Mouse (Mus musculus): ENCODE results near the gene Zfp277. TPM values are rescaled to one million over a fixed set of nuclear protein-coding genes. Genes with fewer than 3 reads are reported as not detected.

Zfp277 gene
- 37.9 and 38.9 TPM in 2 replicates for polyA plus RNA-seq (2016; fragmentation: Nextera tagmentation; extraction: Ambion mirVana)

DNA sequence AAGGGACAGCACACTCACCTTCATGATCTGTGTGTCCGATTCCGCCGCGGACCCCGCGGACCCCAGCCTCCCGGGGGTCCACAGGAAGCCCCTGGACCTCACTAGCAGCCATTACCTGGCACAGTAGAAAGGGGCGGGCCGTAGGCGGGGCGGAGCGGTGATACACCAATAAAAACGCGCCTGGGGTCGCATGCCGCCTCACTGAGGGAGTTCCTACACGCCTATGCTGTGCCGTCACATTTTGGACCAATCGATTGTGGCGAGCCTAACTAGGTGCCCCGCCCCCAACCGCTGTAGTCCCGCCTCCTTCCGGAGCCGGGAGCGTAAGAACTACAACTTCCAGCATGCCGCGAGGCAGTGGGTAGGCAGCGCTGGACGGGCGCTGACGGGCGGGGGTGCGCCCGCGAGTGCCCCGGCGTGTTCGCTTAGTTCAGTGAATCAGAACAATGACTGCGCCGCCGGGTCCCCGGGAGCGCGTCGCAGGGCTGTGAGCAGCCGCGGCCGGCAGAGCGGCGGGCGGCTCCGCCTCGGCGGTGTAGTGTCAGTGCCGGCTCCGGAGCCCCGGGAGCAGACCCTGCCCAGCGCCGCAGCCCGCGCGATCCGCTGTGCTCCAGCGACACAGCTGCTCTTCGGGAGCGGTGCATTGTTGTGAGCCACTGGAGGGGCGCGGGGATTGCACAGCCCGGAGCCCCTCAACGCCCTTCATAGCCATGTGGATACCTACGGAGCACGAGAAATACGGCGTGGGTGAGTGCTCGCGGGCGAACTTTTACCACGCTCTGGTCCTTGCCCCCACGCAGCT lies at the start of gene Zfp277, which contains the start of gene Dock4:
Zfp277 (minus strand) TSS at position 255 of the 802 bp plus-strand sequence.
Dock4 (plus strand) TSS at position 305 of the 802 bp plus-strand sequence.
- Histone ChIP-seq H3K27me3 (ENCODE audit: low read depth, poor library complexity, severe bottlenecking) (no peaks in the 10 kb centered on the region), H3K9me3 (replicated peaks) (no peaks in the 10 kb centered on the region), H3K4me3 (peak within 1 kb of the TSS; percentile 83), H3K36me3 (no peaks in the 10 kb centered on the region), H3K4me1 (peaks cover 33% of the 10 kb centered on the region), H3K27ac (peak within 1 kb of the TSS; percentile 91)
- peak; percentile 96 for DNase-seq (ENCODE audit: low spot score)
- WGBS, result under 1% methylated on average over 80 of the region's 80 CpGs

DNA sequence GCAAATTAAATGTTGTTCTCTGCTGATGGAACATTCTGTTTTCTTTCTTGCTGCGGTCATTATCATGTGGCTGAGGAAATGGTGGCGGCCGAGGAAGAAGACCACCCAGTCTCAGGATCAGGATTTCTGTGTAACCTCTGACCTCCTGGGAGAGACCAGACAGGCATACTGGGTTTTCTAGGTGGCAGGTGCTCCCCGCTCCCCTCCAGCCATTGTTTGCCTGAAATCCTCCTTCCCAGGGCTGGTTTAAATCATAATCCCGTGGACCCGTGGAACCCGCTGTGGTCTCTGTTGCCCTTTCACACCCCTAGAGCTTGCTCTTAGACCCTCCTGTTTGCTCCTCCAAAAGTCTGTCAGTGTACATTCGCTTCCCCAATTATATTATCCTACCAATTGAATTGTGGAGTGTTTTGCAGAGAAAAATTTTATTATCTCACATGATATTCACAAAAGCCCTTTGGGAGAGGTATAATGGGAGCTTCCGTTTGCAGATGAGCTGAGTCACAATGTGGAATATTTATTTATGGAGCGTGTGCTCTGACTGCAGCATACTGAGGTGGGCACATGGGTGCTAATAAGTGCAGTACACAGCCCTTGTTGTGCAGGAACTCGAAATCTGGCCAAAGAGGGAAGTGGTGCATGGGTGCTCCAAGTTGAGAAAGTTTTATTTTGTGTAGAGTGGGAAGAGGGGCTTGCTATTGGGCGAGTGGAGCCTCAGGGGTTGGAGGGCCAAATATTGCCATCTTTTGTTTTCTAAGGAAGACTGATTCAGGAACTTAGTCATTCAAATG lies 40.5 kb upstream of the Zfp277 start:
- H3K4me3 ChIP-seq, result no peak overlapping the region
- peaks cover 39% of the 10 kb centered on the region for H3K4me1 ChIP-seq
- no peak for DNase-seq (ENCODE audit: low spot score)
- H3K9me3 ChIP-seq (replicated peaks), result no peaks in the 10 kb centered on the region
- WGBS, result 70% methylated on average over 12 of the region's 12 CpGs
- no peaks in the 10 kb centered on the region for H3K27me3 ChIP-seq (ENCODE audit: low read depth, poor library complexity, severe bottlenecking)
- no peak overlapping the region for H3K27ac ChIP-seq
- H3K36me3 ChIP-seq, result no peaks in the 10 kb centered on the region

DNA sequence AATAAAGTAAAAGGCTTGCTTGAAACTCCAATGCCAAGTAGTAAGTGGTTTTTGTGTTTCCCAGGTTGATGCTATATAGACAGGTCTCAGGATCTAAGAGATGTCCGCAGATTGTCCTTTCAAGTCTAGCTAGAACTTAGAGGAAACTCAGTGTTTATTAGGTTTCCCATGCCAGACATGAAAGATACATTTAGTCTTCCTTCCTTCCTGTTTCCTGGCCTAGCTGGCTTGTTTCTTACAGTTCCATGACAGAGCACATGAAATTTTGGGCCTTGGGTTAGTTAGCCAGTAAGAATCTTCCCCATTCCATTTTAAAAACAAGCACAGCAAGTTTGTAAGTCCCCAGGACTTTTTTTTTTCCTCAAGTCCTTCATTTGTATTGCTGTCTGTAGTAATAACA lies 39.5 kb upstream of the Zfp277 start:
- Histone ChIP-seq H3K27ac (no peak overlapping the region), H3K27me3 (ENCODE audit: low read depth, poor library complexity, severe bottlenecking) (no peaks in the 10 kb centered on the region), H3K36me3 (no peaks in the 10 kb centered on the region), H3K4me1 (peaks cover 29% of the 10 kb centered on the region), H3K4me3 (no peak overlapping the region), H3K9me3 (replicated peaks) (no peaks in the 10 kb centered on the region)
- no peak for DNase-seq (ENCODE audit: low spot score)
- WGBS, result 94% methylated on average over 1 of the region's 1 CpGs

DNA sequence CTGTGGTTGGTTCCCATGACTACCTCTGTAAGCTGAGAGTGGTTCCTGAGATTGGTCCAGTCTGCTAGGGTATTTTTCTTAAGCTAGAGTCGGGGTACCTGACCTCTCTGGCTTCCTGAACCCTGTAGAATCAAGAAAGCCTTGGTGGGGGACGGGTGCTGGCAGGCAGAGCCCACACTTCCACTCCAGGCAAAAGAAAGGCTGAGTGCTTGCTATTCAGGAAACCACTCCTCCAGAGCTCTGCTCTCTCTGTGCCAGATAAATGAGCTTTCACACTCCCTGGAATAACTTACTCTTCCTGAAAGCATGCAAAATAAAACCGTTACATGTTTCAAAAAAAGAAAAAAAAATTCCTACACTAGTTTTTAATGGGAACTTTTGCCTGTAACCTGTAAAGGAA lies 38.5 kb upstream of the Zfp277 start:
- Histone ChIP-seq H3K4me3 (no peak overlapping the region), H3K27ac (no peak overlapping the region), H3K27me3 (ENCODE audit: low read depth, poor library complexity, severe bottlenecking) (no peaks in the 10 kb centered on the region), H3K9me3 (replicated peaks) (no peaks in the 10 kb centered on the region), H3K36me3 (no peaks in the 10 kb centered on the region), H3K4me1 (peaks cover 29% of the 10 kb centered on the region)
- DNase-seq (ENCODE audit: low spot score), result no peak
- WGBS, result 41% methylated on average over 3 of the region's 3 CpGs

DNA sequence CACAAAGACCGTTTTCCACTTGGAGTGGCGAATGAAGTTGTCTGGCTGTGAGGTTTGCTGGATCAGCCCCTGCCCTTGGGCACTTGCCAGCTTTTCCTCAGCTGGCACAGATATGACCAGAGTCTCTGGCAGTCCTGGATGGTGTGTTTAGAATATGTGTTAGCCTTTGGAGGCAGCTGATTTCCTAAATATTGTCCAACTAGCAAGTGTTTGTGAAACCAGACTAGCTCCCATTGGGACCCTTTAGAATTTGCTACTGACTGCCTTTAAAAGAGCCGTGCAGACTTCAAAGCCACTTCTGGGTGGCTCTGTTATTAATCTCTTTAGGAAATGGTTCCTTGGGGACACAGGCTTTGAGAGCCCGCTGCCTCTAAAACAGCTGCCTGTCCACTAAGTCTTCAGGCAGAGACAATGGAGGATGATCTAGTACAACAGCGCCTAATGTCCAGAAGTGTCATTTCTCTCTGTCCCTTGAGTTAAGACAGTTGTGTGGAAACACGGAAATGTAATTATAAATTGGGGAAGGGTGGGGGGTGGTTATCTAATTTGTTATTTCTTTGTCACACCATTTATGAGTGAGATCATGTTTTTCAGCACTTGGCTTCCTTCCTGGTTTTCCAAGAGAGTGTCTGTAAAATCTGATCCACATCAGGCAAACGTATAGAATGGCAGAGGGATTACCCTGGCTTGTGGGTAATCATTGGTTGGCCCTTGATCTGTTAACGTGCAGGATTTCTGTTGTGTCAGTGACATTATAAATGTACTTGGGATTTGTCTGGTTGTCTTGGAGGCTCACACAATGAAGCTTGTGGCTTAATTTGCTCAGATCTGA lies 32.1 kb upstream of the Zfp277 start:
- DNase-seq (ENCODE audit: low spot score), result no peak
- H3K4me3 ChIP-seq, result no peak overlapping the region
- H3K27me3 ChIP-seq (ENCODE audit: low read depth, poor library complexity, severe bottlenecking), result no peaks in the 10 kb centered on the region
- no peaks in the 10 kb centered on the region for H3K36me3 ChIP-seq
- peaks cover 23% of the 10 kb centered on the region for H3K4me1 ChIP-seq
- H3K9me3 ChIP-seq (replicated peaks), result no peaks in the 10 kb centered on the region
- 45% methylated on average over 8 of the region's 8 CpGs for WGBS
- no peak overlapping the region for H3K27ac ChIP-seq

DNA sequence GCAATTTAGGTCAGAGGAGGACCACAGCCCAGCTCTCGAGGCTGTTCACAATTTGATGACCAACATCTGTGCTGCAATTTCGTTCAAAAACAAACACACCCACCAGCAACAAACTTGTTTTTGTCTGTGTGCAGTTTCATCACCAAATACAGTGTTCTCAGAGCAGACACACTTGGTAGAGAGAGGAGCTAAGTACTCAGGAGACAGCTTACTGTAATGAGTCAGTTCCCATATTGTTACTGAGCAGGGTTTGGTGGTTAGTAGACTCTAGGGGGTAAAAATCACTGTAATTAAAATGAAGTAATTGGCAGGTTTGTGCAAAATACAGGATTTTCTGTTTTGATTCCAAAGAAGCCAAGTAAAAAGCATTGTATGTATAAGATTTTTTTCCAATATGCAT lies 28.0 kb upstream of the Zfp277 start:
- Histone ChIP-seq H3K27ac (no peak overlapping the region), H3K9me3 (replicated peaks) (no peaks in the 10 kb centered on the region), H3K4me3 (no peak overlapping the region), H3K4me1 (peaks cover 39% of the 10 kb centered on the region), H3K36me3 (no peaks in the 10 kb centered on the region), H3K27me3 (ENCODE audit: low read depth, poor library complexity, severe bottlenecking) (no peaks in the 10 kb centered on the region)
- DNase-seq (ENCODE audit: low spot score), result no peak
- 34% methylated on average over 2 of the region's 2 CpGs for WGBS

DNA sequence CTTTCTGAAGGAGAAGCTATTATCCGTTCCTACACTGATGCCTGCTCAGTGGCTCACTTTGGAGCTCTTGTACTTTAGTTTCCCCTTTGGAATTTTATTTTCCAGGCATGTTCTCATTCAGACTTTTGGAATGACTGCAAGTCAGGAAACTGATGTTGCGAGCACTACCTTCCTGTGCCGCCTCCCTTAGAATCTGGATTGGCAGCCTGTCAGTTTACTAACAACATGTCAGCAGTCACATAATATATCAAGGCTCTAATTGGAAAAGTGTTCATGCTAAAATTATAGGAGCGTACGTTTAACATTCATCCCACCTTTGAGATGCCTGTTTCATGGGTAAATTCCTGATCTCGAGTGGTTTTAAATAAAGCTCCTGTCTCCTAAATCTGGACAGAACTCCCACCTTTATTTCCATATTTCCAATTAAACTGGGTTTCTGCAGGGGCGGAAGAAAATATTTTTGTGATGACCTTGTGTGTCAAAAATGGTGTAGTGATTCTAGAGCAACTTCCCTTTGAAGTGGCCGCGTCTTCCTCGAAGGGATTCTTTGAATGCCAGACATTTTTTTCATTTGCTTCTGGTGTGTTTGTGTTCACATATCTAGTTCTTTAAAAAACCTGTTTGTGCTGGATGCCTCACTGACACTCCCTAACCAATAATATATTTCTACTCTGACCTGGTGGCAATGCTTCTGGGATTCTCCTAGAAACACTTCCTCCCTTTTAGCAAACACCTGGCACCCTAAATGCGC lies 26.1 kb upstream of the Zfp277 start:
- no peaks in the 10 kb centered on the region for H3K36me3 ChIP-seq
- no peaks in the 10 kb centered on the region for H3K27me3 ChIP-seq (ENCODE audit: low read depth, poor library complexity, severe bottlenecking)
- peaks cover 44% of the 10 kb centered on the region for H3K4me1 ChIP-seq
- H3K4me3 ChIP-seq, result no peak overlapping the region; the same call in 1 of the 2 replicates
- H3K27ac ChIP-seq, result no peak overlapping the region
- 29% methylated on average over 11 of the region's 11 CpGs for WGBS
- H3K9me3 ChIP-seq (replicated peaks), result no peaks in the 10 kb centered on the region
- DNase-seq (ENCODE audit: low spot score), result no peak

DNA sequence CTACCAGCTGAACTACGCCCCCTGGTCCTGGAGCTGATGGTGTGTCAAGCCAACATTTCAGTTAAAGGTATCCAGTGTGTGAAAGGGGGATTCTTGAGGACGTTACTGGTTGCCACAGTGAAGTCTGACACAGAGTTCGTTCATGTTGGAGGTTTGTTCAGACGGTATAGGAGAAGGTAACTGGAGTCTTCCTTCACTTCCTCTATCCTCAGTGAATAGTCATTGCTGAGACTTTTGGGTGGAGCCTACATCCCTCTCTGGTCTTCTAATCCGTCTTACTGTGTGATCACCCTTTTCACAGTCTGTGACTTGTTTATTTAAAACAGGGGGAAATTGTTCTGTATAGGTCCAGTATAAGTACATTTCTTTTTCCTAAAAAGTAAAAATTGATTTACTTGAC lies 23.3 kb upstream of the Zfp277 start:
- WGBS, result 83% methylated on average over 5 of the region's 5 CpGs
- no peak for DNase-seq (ENCODE audit: low spot score)
- Histone ChIP-seq H3K36me3 (no peaks in the 10 kb centered on the region), H3K9me3 (replicated peaks) (no peaks in the 10 kb centered on the region), H3K27ac (no peak overlapping the region), H3K4me1 (peaks cover 53% of the 10 kb centered on the region), H3K4me3 (no peak overlapping the region), H3K27me3 (ENCODE audit: low read depth, poor library complexity, severe bottlenecking) (no peaks in the 10 kb centered on the region)

DNA sequence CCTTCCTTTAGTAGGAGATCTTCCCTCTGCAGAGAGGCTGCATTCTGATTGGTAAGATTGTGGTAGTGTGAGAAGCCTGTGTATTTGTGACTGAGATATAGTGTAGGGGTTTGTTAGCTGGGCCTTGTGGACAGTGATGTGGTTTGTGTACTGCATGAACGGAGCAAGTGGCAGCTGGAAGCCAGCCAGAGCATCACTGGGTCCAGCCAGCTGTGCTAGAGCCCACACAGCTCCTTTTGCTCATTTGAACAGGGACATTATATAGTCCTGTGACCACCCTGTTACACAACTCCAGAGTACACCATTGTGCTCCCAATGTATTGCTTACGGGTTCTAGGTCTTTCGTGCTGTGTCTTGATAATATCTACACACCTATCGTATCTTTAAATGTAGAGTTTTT lies 22.5 kb upstream of the Zfp277 start:
- Histone ChIP-seq H3K4me1 (peaks cover 51% of the 10 kb centered on the region), H3K27ac (no peak overlapping the region)
- WGBS, result 96% methylated on average over 4 of the region's 4 CpGs

DNA sequence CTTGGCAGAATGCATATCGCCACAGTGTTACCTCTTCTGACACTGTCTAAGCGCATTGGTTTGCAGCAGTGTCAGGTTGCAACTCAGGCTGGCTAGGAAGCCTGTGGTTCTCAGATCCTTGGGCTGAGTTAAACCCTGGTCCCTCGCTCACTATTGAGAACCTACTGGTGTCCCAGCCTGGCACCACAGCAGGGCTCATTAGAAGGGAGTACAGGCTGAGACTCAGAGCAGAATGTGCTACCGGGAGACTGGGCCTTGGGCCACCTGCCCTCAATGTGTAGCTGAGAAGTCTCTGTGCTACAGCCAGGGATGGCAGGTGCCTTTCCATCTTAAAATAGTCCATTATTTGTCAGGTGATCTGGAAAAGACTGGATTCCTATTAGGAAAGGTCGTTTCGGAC lies 18.6 kb upstream of the Zfp277 start:
- no peak for DNase-seq (ENCODE audit: low spot score)
- Histone ChIP-seq H3K4me1 (peaks cover 38% of the 10 kb centered on the region), H3K27ac (peak overlapping the region; percentile 47; the same call in 1 of the 2 replicates), H3K27me3 (ENCODE audit: low read depth, poor library complexity, severe bottlenecking) (no peaks in the 10 kb centered on the region), H3K4me3 (no peak overlapping the region), H3K9me3 (replicated peaks) (no peaks in the 10 kb centered on the region), H3K36me3 (no peaks in the 10 kb centered on the region)
- WGBS, result 53% methylated on average over 6 of the region's 6 CpGs

More for the DNA sequence above, 22.5 kb upstream of the Zfp277 start:
- DNase-seq (ENCODE audit: low spot score), result peak; percentile 19
- Histone ChIP-seq H3K27me3 (ENCODE audit: low read depth, poor library complexity, severe bottlenecking) (no peaks in the 10 kb centered on the region), H3K36me3 (no peaks in the 10 kb centered on the region), H3K9me3 (replicated peaks) (no peaks in the 10 kb centered on the region), H3K4me3 (no peak overlapping the region)

DNA sequence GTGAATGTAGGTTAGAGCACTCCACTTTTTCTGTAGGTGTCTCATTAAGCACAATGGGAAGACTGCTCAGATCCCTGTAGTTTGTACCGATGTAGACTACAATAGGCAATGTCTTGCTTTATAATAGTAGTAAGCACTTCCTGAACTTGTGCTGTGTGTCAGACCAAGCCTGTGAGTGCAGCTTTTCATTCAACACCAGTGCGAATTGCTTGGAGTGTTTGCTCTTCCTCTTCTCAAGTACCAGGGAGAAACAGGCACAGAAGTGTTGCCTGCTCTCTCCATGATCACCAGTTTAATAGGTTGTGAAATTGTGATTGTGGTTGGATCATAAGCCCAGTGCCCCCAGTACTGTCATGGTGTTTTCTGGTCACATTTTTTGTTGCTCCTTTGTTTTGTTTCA lies 18.1 kb upstream of the Zfp277 start:
- Histone ChIP-seq H3K36me3 (no peaks in the 10 kb centered on the region), H3K27me3 (ENCODE audit: low read depth, poor library complexity, severe bottlenecking) (no peaks in the 10 kb centered on the region), H3K4me3 (no peak overlapping the region), H3K27ac (no peak overlapping the region), H3K4me1 (peaks cover 41% of the 10 kb centered on the region), H3K9me3 (replicated peaks) (no peaks in the 10 kb centered on the region)
- WGBS, result 66% methylated on average over 2 of the region's 2 CpGs
- peak; percentile 26 for DNase-seq (ENCODE audit: low spot score)

DNA sequence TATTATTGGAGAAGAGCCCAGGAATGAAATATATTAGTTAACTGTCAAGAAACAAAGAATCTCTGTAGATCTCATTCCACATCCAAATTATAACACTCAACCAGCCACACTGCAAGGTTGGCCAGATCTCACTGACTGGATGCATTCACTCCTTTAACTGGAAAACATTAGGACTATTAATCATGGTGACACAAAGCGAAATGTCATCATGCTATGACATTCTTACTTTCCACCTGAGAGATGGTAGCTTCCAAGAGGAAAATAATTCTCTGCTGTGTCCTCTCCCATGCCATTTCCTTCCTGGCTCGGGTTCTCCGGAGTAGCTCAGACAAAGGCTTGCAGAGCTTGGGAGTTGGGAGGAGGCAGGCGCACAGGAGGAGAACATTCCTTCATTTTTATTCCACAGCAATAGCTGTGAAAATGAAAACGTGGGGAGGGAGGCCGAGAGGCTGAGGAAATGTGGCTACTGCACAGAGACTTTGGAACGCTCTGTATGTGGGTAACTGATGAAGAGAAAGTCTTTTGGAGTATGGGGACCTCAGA lies 17.1 kb upstream of the Zfp277 start:
- Histone ChIP-seq H3K36me3 (no peaks in the 10 kb centered on the region), H3K9me3 (replicated peaks) (no peaks in the 10 kb centered on the region), H3K27me3 (ENCODE audit: low read depth, poor library complexity, severe bottlenecking) (no peaks in the 10 kb centered on the region), H3K4me3 (no peak overlapping the region), H3K4me1 (peaks cover 37% of the 10 kb centered on the region), H3K27ac (no peak overlapping the region)
- no peak for DNase-seq (ENCODE audit: low spot score)
- 85% methylated on average over 7 of the region's 7 CpGs for WGBS

Data from limb, embryonic 10.5 days (tissue).